Mouse (Mus musculus) myocyte (in vitro differentiated cells): Measurements from ENCODE around the gene 9230102O04Rik. TPM values are rescaled to one million over a fixed set of nuclear protein-coding genes. Genes with fewer than 3 reads are reported as not detected.

Experiments
- H3K27me3 ChIP-seq: one replicate; pipeline ENCODE4 v1.6.1; 2011; ENCODE audit not compliant: control insufficient read depth, insufficient read depth, insufficient read length
- H3K36me3 ChIP-seq: one replicate; pipeline ENCODE4 v1.6.1; 2011; ENCODE audit not compliant: control insufficient read depth, insufficient read depth
- H3K4me2 ChIP-seq: one replicate; pipeline ENCODE4 v1.6.1; 2011; ENCODE audit warnings: low read depth, control low read depth
- H3K4me3 ChIP-seq: one replicate; pipeline ENCODE4 v1.5.1; 2011; ENCODE audit warnings: mild to moderate bottlenecking, control low read depth, moderate library complexity
- H3K79me2 ChIP-seq: one replicate; pipeline ENCODE4 v1.6.1; 2011; ENCODE audit not compliant: control insufficient read depth, insufficient read depth
- H3ac ChIP-seq: one replicate; pipeline ENCODE4 v1.6.1; 2011; ENCODE audit not compliant: control insufficient read depth, insufficient read length
- CEBPB ChIP-seq: IDR thresholded peaks from 2 replicates; pipeline ENCODE4 v1.6.1; 2011; ENCODE audit warnings: mild to moderate bottlenecking, moderate library complexity; ENCODE audit not compliant: poor library complexity, insufficient read depth, severe bottlenecking
- E2F4 ChIP-seq: IDR thresholded peaks from one replicate; pipeline ENCODE4 v1.6.1; 2011; ENCODE audit warnings: mild to moderate bottlenecking, control low read depth, moderate library complexity; ENCODE audit not compliant: insufficient read depth
- MAX ChIP-seq: IDR thresholded peaks from one replicate; pipeline ENCODE4 v1.6.1; 2011; ENCODE audit warnings: low read depth, mild to moderate bottlenecking, control low read depth
- MYOD1 ChIP-seq, 3 experiments: IDR thresholded peaks; one replicate each; pipeline ENCODE4 v1.6.1; 2011; ENCODE audit warnings: control low read depth in 2 of 3, low read depth in 2 of 3, mild to moderate bottlenecking in 2 of 3, moderate library complexity in 1 of 3; ENCODE audit not compliant: insufficient read length in 2 of 3, control insufficient read depth in 1 of 3
- MYOG ChIP-seq, 3 experiments: IDR thresholded peaks; one replicate each; pipeline ENCODE4 v1.6.1; 2011; ENCODE audit warnings: control low read depth in 2 of 3, low read depth in 2 of 3, mild to moderate bottlenecking in 2 of 3; ENCODE audit not compliant: insufficient read length in 2 of 3, control insufficient read depth in 1 of 3, insufficient read depth in 1 of 3
- POLR2A ChIP-seq: IDR thresholded peaks from one replicate; pipeline ENCODE4 v1.6.1; 2011; ENCODE audit warnings: low read depth, mild to moderate bottlenecking, control low read depth, moderate library complexity; ENCODE audit not compliant: insufficient read length
- POLR2AphosphoS2 ChIP-seq: IDR thresholded peaks from one replicate; pipeline ENCODE4 v1.6.1; 2011; ENCODE audit warnings: low read depth, control low read depth; ENCODE audit not compliant: insufficient read length
- REST ChIP-seq: IDR thresholded peaks from one replicate; pipeline ENCODE4 v1.6.1; 2011; ENCODE audit warnings: mild to moderate bottlenecking, control low read depth, moderate library complexity; ENCODE audit not compliant: insufficient read depth, insufficient read length
- SRF ChIP-seq: IDR thresholded peaks from one replicate; pipeline ENCODE4 v1.6.1; 2011; ENCODE audit warnings: low read depth; ENCODE audit not compliant: control insufficient read depth, insufficient read length
- TCF12 ChIP-seq: IDR thresholded peaks from one replicate; pipeline ENCODE4 v1.6.1; 2011; ENCODE audit warnings: mild to moderate bottlenecking, control low read depth; ENCODE audit not compliant: poor library complexity, insufficient read depth, severe bottlenecking
- TCF3 ChIP-seq: IDR thresholded peaks from one replicate; pipeline ENCODE4 v1.6.1; 2011; ENCODE audit warnings: low read depth, control low read depth; ENCODE audit not compliant: insufficient read length
- USF1 ChIP-seq: IDR thresholded peaks from one replicate; pipeline ENCODE4 v1.6.1; 2011; ENCODE audit warnings: low read depth, mild to moderate bottlenecking, control low read depth, moderate library complexity
- polyA plus RNA-seq: library from polyadenylated mRNA; unstranded; fragments of >200 nt; fragmentation: generic; extraction: Trizol; gene quantifications from one replicate; pipeline ENCODE4 v1.2.1, GENCODE M21; 2012; ENCODE audit warnings: missing spikeins

9230102O04Rik gene
- polyA plus RNA-seq, 1 experiment: not detected

GRCm38 (mm10) chr2:9879493-9879892 is 9.8 kb downstream of the 9230102O04Rik start:
- Histone ChIP-seq H3K27me3 (no peaks in the 10 kb centered on the region), H3K4me3 (peak overlapping the region; percentile 74), H3K4me2 (peak overlapping the region; percentile 74), H3ac (peak overlapping the region; percentile 20), H3K36me3 (no peaks in the 10 kb centered on the region), H3K79me2 (peaks cover 8% of the 10 kb centered on the region)
- TF ChIP-seq MYOG (IDR thresholded peaks at IDR 0.05; ENCODE audit: control insufficient read depth in 1 of 3, insufficient read depth in 1 of 3, insufficient read length in 2 of 3, low read depth in 2 of 3) (peak in 1 of 3 experiments; percentile 19), POLR2AphosphoS2 (peak; percentile 35), SRF (no peak), MAX (no peak), POLR2A (peak; percentile 61)

- TF ChIP-seq TCF12: peak; percentile 31
- TF ChIP-seq CEBPB: no peak
- TF ChIP-seq MYOD1 (IDR thresholded peaks at IDR 0.05; ENCODE audit: control insufficient read depth in 1 of 3, insufficient read length in 2 of 3, low read depth in 2 of 3): peak; percentile 13 to 77 (median 77)
- TF ChIP-seq MYOG (IDR thresholded peaks at IDR 0.05; ENCODE audit: control insufficient read depth in 1 of 3, insufficient read depth in 1 of 3, insufficient read length in 2 of 3, low read depth in 2 of 3): peak in 2 of 3 experiments; percentile 43 to 66
- TF ChIP-seq TCF3: no peak
These were observed 10.2 kb downstream of the 9230102O04Rik start for GRCm38 (mm10) chr2:9879092-9879491.

GRCm38 (mm10) chr2:9878564-9879081 is 10.7 kb downstream of the 9230102O04Rik start:
- TF ChIP-seq POLR2A: peak; percentile 79
- TF ChIP-seq POLR2AphosphoS2: no peak
- TF ChIP-seq MYOD1 (IDR thresholded peaks at IDR 0.05; ENCODE audit: control insufficient read depth in 1 of 3, insufficient read length in 2 of 3, low read depth in 2 of 3): peak in 2 of 3 experiments; percentile 54 to 66
- TF ChIP-seq MYOG (IDR thresholded peaks at IDR 0.05; ENCODE audit: control insufficient read depth in 1 of 3, insufficient read depth in 1 of 3, insufficient read length in 2 of 3, low read depth in 2 of 3): peak in 2 of 3 experiments; percentile 63 to 72
- TF ChIP-seq CEBPB: no peak
- no peak for TF ChIP-seq TCF12
- no peak for TF ChIP-seq REST
- no peak for TF ChIP-seq MAX
- TF ChIP-seq TCF3: no peak
- TF ChIP-seq USF1: no peak
- Histone ChIP-seq H3ac (peak overlapping the region; percentile 20), H3K4me2 (peak overlapping the region; percentile 84), H3K36me3 (peaks cover 4% of the 10 kb centered on the region), H3K79me2 (peaks cover 8% of the 10 kb centered on the region), H3K27me3 (no peaks in the 10 kb centered on the region), H3K4me3 (peak overlapping the region; percentile 74)

More at GRCm38 (mm10) chr2:9879092-9879491, 10.2 kb downstream of the 9230102O04Rik start:
- peak overlapping the region; percentile 74 for H3K4me2 ChIP-seq
- peaks cover 8% of the 10 kb centered on the region for H3K79me2 ChIP-seq
- H3ac ChIP-seq: peak overlapping the region; percentile 20
- H3K4me3 ChIP-seq: peak overlapping the region; percentile 74
- no peaks in the 10 kb centered on the region for H3K27me3 ChIP-seq
- H3K36me3 ChIP-seq: no peaks in the 10 kb centered on the region

DNA sequence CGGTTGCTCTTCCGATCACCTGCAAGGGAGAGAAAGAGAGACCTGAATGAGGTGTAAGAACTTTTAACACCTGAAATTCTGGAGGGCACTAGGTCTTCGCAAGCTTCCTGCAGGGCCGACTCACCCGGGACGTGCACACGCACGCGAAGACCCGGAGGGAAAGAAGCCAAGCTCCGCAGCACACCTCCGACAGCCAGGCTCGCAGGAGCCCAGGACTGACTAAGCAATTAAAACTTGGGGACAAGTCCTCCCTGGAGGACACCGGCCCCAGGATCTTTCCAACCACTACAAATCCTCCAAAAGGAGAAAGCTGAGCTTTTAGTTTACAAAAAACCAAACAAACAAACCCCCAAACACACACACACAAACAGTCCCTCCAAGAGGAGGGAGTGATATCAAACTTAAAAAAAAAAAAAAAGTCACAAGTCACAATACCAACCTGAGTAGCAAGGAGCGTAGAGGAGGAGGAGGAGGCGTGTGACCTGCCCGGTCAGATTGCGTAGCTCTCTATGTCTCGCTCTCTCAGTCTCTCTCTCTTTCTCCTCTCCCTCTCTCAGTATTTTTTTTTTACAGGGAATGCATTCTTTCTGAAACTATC is 11.3 kb downstream of the 9230102O04Rik start:
- Histone ChIP-seq H3K4me2 (peak overlapping the region; percentile 84), H3K4me3 (peak overlapping the region; percentile 74), H3K36me3 (peaks cover 8% of the 10 kb centered on the region), H3K27me3 (no peaks in the 10 kb centered on the region), H3K79me2 (peaks cover 8% of the 10 kb centered on the region), H3ac (peak overlapping the region; percentile 20)
- TF ChIP-seq MYOD1 (IDR thresholded peaks at IDR 0.05; ENCODE audit: control insufficient read depth in 1 of 3, insufficient read length in 2 of 3, low read depth in 2 of 3) (no peak), POLR2AphosphoS2 (no peak), CEBPB (no peak), TCF3 (no peak), SRF (no peak), USF1 (no peak), MAX (no peak), MYOG (IDR thresholded peaks at IDR 0.05; ENCODE audit: control insufficient read depth in 1 of 3, insufficient read depth in 1 of 3, insufficient read length in 2 of 3, low read depth in 2 of 3) (no peak), TCF12 (no peak), REST (no peak), POLR2A (no peak), E2F4 (no peak)

GRCm38 (mm10) chr2:9877326-9877690 is 12.0 kb downstream of the 9230102O04Rik start:
- Histone ChIP-seq H3K27me3 (no peaks in the 10 kb centered on the region), H3K4me3 (peak overlapping the region; percentile 74), H3K79me2 (peaks cover 8% of the 10 kb centered on the region), H3K4me2 (peak overlapping the region; percentile 84), H3ac (peak overlapping the region; percentile 20), H3K36me3 (peaks cover 8% of the 10 kb centered on the region)
- TF ChIP-seq POLR2A: peak; percentile 30
- no peak for TF ChIP-seq POLR2AphosphoS2
- peak in 1 of 3 experiments; percentile 19 for TF ChIP-seq MYOG (IDR thresholded peaks at IDR 0.05; ENCODE audit: control insufficient read depth in 1 of 3, insufficient read depth in 1 of 3, insufficient read length in 2 of 3, low read depth in 2 of 3)
- TF ChIP-seq TCF12: no peak
- TF ChIP-seq E2F4: no peak
- TF ChIP-seq TCF3: no peak
- no peak for TF ChIP-seq MAX
- peak in 1 of 3 experiments; percentile 23 for TF ChIP-seq MYOD1 (IDR thresholded peaks at IDR 0.05; ENCODE audit: control insufficient read depth in 1 of 3, insufficient read length in 2 of 3, low read depth in 2 of 3)
- no peak for TF ChIP-seq CEBPB
- no peak for TF ChIP-seq SRF
